Mouse (Mus musculus) adipose tissue, adult 10 weeks (tissue): ENCODE results near the gene Utrn. TPM values are rescaled to one million over a fixed set of nuclear protein-coding genes. Genes with fewer than 3 reads are reported as not detected.

Experiments used
- polyA plus RNA-seq: library from polyadenylated mRNA; stranded (reverse); fragments of 350-450 nt; fragmentation: Illumina TruSeq; extraction: RNeasy Lipid Tissue Mini Kit (QIAGEN cat#74804); gene quantifications from one replicate; pipeline ENCODE4 v1.2.3, GENCODE M21; 2014; ENCODE audit warnings: low read depth, low replicate concordance

Utrn gene
- 34.9 TPM for polyA plus RNA-seq

GRCm38 (mm10) chr10:12869029-12869671 lies at the start of gene Utrn:
Utrn (minus strand) TSS chr10:12869365.

Other genes starting within 250 kb of the Utrn start
- gene Stx11, start 94.9 kb upstream of the Utrn start, polyA plus RNA-seq, result 0.56 TPM
- gene Sf3b5, start 136.0 kb upstream of the Utrn start, polyA plus RNA-seq, result 12.5 TPM
- 32.0 TPM for gene Plagl1, start 191.1 kb upstream of the Utrn start, polyA plus RNA-seq